Mouse (Mus musculus) midbrain, embryonic 14.5 days (tissue): Measurements from ENCODE around the gene Lyrm4. TPM values are rescaled to one million over a fixed set of nuclear protein-coding genes. Genes with fewer than 3 reads are reported as not detected.

Experiments
- ATAC-seq: fragments of 200-750 bp; cut with Nextera tagmentation; 2 replicates; pipeline ENCODE4 v1.8.0; 2017; ENCODE audit warnings: moderate number of reproducible peaks, moderate library complexity; ENCODE audit not compliant: low FRiP score, low TSS enrichment
- DNase-seq: peaks from one replicate; pipeline ENCODE4 v3.0.0-alpha.2; 2015
- H3K27ac ChIP-seq: fragments of 300-500 bp; sonication (generic); replicated peaks from 2 replicates; pipeline ENCODE4 v1.5.1; 2014; ENCODE audit warnings: mild to moderate bottlenecking, low read depth, low read length, moderate library complexity
- H3K27me3 ChIP-seq: fragments of 300-500 bp; sonication (generic); 2 replicates; pipeline ENCODE4 v1.6.1; 2014; ENCODE audit warnings: low read length, control low read depth, mixed read lengths; ENCODE audit not compliant: control insufficient read depth, insufficient read depth
- H3K36me3 ChIP-seq: fragments of 300-500 bp; sonication (generic); 2 replicates; pipeline ENCODE4 v1.6.1; 2014; ENCODE audit warnings: low read length, control low read depth; ENCODE audit not compliant: control insufficient read depth, insufficient read depth
- H3K4me1 ChIP-seq: fragments of 300-500 bp; sonication (generic); 2 replicates; pipeline ENCODE4 v1.6.1; 2014; ENCODE audit warnings: mild to moderate bottlenecking, antibody characterized with exemption, low read length, control low read depth; ENCODE audit not compliant: control insufficient read depth, insufficient read depth
- H3K4me2 ChIP-seq: fragments of 300-500 bp; sonication (generic); 2 replicates; pipeline ENCODE4 v1.6.1; 2014; ENCODE audit warnings: mild to moderate bottlenecking, low read length, moderate library complexity
- H3K4me3 ChIP-seq: fragments of 300-500 bp; sonication (generic); replicated peaks from 2 replicates; pipeline ENCODE4 v1.5.1; 2014; ENCODE audit warnings: low read depth, low read length
- H3K9ac ChIP-seq: fragments of 300-500 bp; sonication (generic); replicated peaks from 2 replicates; pipeline ENCODE4 v1.6.1; 2014; ENCODE audit warnings: mild to moderate bottlenecking, low read length, moderate library complexity
- H3K9me3 ChIP-seq: fragments of 300-500 bp; sonication (generic); 2 replicates; pipeline ENCODE4 v1.6.1; 2016; ENCODE audit warnings: low read length, control low read depth, mixed read lengths; ENCODE audit not compliant: control insufficient read depth
- WGBS: fragments of 180-500 bp; shearing (Covaris S2); extraction: QIAGEN DNeasy Blood & Tissue Kit; methylation state at CpG from one replicate; pipeline ENCODE4 v1.1.7; 2014; 5-methylcytosine and 5-hydroxymethylcytosine counted together
- polyA plus RNA-seq: library from polyadenylated mRNA; unstranded; fragments of >200 nt; fragmentation: Nextera tagmentation; extraction: Ambion mirVana; gene quantifications from 2 replicates; pipeline ENCODE4 v1.2.1, GENCODE M21; 2014

Lyrm4 gene
- polyA plus RNA-seq, 1 experiment from 2014 or later = 40.3 TPM

DNA sequence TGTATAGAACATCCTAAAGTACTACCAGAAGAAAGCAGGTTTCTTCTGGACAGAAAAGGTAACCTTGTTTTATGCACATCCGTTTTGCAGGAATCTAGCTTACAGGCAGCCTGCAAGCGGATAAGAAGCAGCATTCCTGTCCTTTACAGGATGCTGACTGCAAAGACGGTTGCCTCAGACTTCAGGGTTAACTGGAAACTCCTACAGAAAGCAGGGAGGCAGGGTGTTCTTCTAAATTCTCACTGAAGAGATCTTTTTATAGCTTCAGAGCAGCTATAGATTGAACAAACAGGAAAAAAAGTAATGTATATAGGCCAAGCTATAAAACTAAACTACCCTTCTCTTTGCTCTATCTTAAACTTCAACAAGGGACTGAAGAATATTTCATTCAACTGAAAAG, 32.6 kb downstream of the Lyrm4 start:
- H3K4me1 ChIP-seq = no peaks in the 10 kb centered on the region
- H3K27ac ChIP-seq = no peak overlapping the region
- WGBS = 91% methylated on average over 3 of the region's 3 CpGs
- no peaks in the 10 kb centered on the region for H3K27me3 ChIP-seq
- H3K4me2 ChIP-seq = no peak overlapping the region
- H3K9me3 ChIP-seq = no peaks in the 10 kb centered on the region
- ATAC-seq (no peak), DNase-seq (no peak)
- H3K4me3 ChIP-seq = no peak overlapping the region
- no peaks in the 10 kb centered on the region; the same call in 1 of the 2 replicates for H3K36me3 ChIP-seq
- H3K9ac ChIP-seq = no peak overlapping the region

GRCm38 (mm10) chr13:36081591-36081990, 35.7 kb downstream of the Lyrm4 start:
- no peaks in the 10 kb centered on the region for H3K9me3 ChIP-seq
- ATAC-seq (no peak), DNase-seq (no peak)
- H3K9ac ChIP-seq = no peak overlapping the region
- no peaks in the 10 kb centered on the region; the same call in 1 of the 2 replicates for H3K36me3 ChIP-seq
- H3K4me2 ChIP-seq = no peak overlapping the region
- H3K4me3 ChIP-seq = no peak overlapping the region
- H3K4me1 ChIP-seq = no peaks in the 10 kb centered on the region
- H3K27ac ChIP-seq = no peak overlapping the region
- WGBS = 96% methylated on average over 3 of the region's 3 CpGs
- H3K27me3 ChIP-seq = no peaks in the 10 kb centered on the region

DNA sequence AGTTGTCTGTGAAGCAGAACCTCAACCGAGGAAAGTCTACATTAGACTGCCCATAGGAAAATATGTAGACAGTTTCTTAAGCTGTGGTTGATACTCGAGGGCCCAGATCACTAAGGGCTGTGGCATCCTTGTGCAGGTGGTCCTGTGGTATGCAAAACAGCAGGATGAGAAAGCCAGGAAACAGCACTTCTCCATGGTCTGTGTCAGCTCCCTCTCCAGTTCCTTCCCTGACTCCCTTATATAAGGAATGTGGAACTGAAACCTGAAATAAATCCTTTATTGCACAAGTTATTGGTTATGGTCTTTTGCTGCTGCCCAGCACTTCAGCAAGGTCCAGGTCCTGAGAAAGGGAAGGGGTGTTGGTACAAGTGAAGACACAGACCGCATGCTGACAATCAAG, 42.8 kb downstream of the Lyrm4 start:
- H3K4me1 ChIP-seq = no peaks in the 10 kb centered on the region
- 90% methylated on average over 3 of the region's 3 CpGs for WGBS
- ATAC-seq (no peak), DNase-seq (no peak)
- no peak overlapping the region for H3K4me2 ChIP-seq
- H3K4me3 ChIP-seq = no peak overlapping the region
- H3K9ac ChIP-seq = no peak overlapping the region
- H3K36me3 ChIP-seq = no peaks in the 10 kb centered on the region
- H3K27me3 ChIP-seq = no peaks in the 10 kb centered on the region
- no peak overlapping the region for H3K27ac ChIP-seq
- H3K9me3 ChIP-seq = no peaks in the 10 kb centered on the region

DNA sequence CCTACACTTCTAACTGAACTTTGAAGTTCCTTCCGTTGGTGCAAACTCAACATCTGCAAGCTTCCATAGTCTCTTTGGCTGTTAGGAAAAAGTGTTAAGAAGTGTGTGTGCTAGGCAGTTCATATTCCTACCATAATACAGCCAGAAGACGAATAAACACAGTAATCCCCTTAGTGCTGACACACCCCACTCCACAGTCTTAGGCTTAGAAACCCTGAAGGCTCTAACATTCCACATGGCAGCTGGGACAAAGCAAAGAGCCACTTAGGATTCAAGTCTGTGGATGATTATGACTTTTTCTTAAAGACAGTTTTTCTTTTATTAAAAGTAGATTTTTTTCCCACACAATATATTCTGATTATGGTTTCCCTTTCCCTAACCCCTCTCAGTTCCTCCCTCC, 50.6 kb downstream of the Lyrm4 start:
- no peak overlapping the region for H3K4me2 ChIP-seq
- H3K9me3 ChIP-seq = no peaks in the 10 kb centered on the region
- no peak for DNase-seq
- H3K4me3 ChIP-seq = no peak overlapping the region
- no peak overlapping the region for H3K9ac ChIP-seq
- no peak overlapping the region for H3K27ac ChIP-seq
- no peaks in the 10 kb centered on the region for H3K4me1 ChIP-seq
- H3K36me3 ChIP-seq = no peaks in the 10 kb centered on the region
- ATAC-seq = no peak
- no peaks in the 10 kb centered on the region for H3K27me3 ChIP-seq
- WGBS = 66% methylated on average over 2 of the region's 2 CpGs

DNA sequence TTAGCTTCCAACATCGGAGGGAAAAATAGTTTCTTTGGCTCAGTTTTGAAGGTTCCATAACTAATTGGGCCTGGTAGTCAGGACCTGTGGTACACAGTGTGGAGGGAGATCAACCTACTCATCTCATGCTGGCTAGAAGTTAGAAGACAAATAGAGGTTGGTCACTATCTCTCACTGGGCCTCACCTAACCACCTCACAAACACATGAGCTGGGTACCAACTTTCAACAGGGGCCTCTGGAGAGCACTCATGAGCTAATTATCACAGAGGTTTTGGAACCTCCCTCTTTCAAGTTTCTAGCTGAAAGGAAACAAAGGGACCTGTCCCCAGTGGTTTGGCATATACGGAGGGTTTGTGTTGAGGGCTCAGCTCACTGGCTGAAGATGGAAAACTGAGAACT, 59.8 kb downstream of the Lyrm4 start:
- H3K36me3 ChIP-seq = no peaks in the 10 kb centered on the region
- 77% methylated on average over 2 of the region's 2 CpGs for WGBS
- no peaks in the 10 kb centered on the region for H3K9me3 ChIP-seq
- H3K27ac ChIP-seq = no peak overlapping the region
- H3K9ac ChIP-seq = no peak overlapping the region
- ATAC-seq (no peak), DNase-seq (no peak)
- 0 out of 2 replicates have a peak, but pooled peaks cover 6% of the 10 kb centered on the region for H3K4me1 ChIP-seq
- H3K27me3 ChIP-seq = no peaks in the 10 kb centered on the region
- H3K4me2 ChIP-seq = no peak overlapping the region
- no peak overlapping the region for H3K4me3 ChIP-seq

DNA sequence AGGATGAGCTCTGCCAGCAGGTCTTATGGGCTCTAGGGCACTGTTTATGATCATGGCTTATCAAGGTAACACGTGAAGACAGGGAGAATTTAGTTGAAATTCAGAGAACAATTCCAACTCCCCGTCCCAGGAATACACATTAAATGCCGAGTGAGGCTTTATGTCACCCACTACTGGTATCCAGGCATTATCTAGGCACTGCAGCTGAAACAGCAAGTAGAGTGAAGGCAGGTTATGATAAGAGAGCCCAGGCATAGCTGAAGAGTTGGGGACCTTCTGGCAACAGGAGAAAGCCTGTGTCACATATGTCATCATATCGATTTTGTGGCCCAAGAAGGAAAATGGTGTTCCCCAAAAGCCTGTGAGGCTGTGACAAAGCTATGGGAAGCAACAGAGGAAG, 60.4 kb downstream of the Lyrm4 start:
- Histone ChIP-seq H3K36me3 (no peaks in the 10 kb centered on the region), H3K4me1 (0 out of 2 replicates have a peak, but pooled peaks cover 6% of the 10 kb centered on the region), H3K9me3 (no peaks in the 10 kb centered on the region), H3K4me3 (no peak overlapping the region), H3K27ac (no peak overlapping the region), H3K4me2 (no peak overlapping the region), H3K9ac (no peak overlapping the region), H3K27me3 (no peaks in the 10 kb centered on the region)
- ATAC-seq = no peak
- no peak for DNase-seq
- WGBS = 91% methylated on average over 4 of the region's 4 CpGs

GRCm38 (mm10) chr13:36056509-36056908, 60.8 kb downstream of the Lyrm4 start:
- WGBS = 84% methylated on average over 1 of the region's 1 CpGs
- Histone ChIP-seq H3K4me3 (no peak overlapping the region), H3K27me3 (no peaks in the 10 kb centered on the region), H3K9ac (no peak overlapping the region), H3K27ac (no peak overlapping the region), H3K9me3 (no peaks in the 10 kb centered on the region), H3K4me2 (no peak overlapping the region), H3K36me3 (no peaks in the 10 kb centered on the region), H3K4me1 (0 out of 2 replicates have a peak, but pooled peaks cover 6% of the 10 kb centered on the region)
- ATAC-seq (no peak), DNase-seq (no peak)

- Histone ChIP-seq H3K4me1 (no peaks in the 10 kb centered on the region), H3K9ac (no peak overlapping the region), H3K36me3 (no peaks in the 10 kb centered on the region), H3K4me2 (no peak overlapping the region), H3K9me3 (no peaks in the 10 kb centered on the region), H3K27ac (no peak overlapping the region), H3K27me3 (no peaks in the 10 kb centered on the region), H3K4me3 (no peak overlapping the region)
- no peak for DNase-seq
- WGBS = 90% methylated on average over 4 of the region's 4 CpGs
- ATAC-seq = no peak
Observed at GRCm38 (mm10) chr13:36035528-36035927, 81.8 kb downstream of the Lyrm4 start.

GRCm38 (mm10) chr13:36031959-36032358, 85.4 kb downstream of the Lyrm4 start:
- H3K9me3 ChIP-seq = no peaks in the 10 kb centered on the region
- no peak overlapping the region for H3K4me2 ChIP-seq
- WGBS = 77% methylated on average over 9 of the region's 9 CpGs
- DNase-seq = no peak
- H3K4me1 ChIP-seq = no peaks in the 10 kb centered on the region
- no peaks in the 10 kb centered on the region for H3K36me3 ChIP-seq
- ATAC-seq = no peak
- no peak overlapping the region for H3K9ac ChIP-seq
- no peaks in the 10 kb centered on the region for H3K27me3 ChIP-seq
- no peak overlapping the region for H3K4me3 ChIP-seq
- no peak overlapping the region for H3K27ac ChIP-seq
